Mouse (Mus musculus) MEL-GATA-1-ER (cell line): ENCODE results near the gene Olfr1212.

Experiments used
- DNase-seq: peaks from one replicate; pipeline ENCODE4 v3.0.0-alpha.2; 2012; ENCODE audit warnings: low read depth; ENCODE audit errors: extremely low read depth

Gene Olfr1212

DNA sequence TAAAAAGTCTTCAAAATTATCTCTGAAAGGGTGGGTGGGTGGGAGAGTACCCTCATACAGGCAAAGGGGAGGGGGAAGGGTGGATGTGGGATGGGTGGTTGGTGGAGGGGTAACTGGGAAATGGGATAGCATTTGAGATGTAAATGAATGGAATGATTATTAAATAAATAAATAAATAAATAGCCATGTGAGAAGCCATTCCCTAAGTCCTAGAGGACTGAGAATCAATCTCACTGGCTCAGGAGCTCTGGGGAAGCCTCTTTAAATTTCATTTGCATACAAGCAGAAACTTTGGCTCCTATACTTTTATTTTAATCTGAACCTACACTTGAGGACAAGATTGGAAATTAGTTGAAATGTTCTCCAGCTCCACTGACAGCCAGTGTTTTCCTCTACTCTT lies at the start of gene Olfr1212:
Gene Olfr1212, plus strand, starts transcription at position 301 of the 400 bp plus-strand sequence.
- no peak for DNase-seq

GRCm38 (mm10) chr2:88915057-88915456 lies 38.7 kb upstream of the Olfr1212 start, which contains the start of gene Olfr1209:
Gene Olfr1209, minus strand, starts transcription at chr2:88915157.
- no peak for DNase-seq

GRCm38 (mm10) chr2:88938011-88938410 lies 15.8 kb upstream of the Olfr1212 start, which contains the start of gene Olfr1211:
Gene Olfr1211, minus strand, starts transcription at chr2:88938111.
- no peak for DNase-seq

DNA sequence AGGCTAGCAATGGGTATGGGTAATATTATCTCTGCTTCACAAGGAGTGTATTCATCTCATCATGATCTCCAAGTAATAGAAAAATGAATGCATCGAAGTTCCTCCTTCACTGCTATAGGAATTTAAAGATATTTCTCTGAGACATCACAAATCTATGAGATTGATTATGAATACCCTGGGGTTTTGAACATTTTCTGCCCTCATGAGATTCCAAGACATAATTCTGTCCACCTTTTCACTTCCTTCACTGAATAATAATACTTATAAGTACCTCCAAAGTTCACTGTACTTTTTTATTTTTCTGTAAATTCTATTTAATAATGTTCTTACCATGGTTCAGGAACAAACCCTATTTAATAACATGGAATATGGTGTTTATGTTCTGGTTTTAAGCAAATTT lies 26.4 kb downstream of the Olfr1212 start, which contains the start of gene Gm13762:
Gene Gm13762, minus strand, starts transcription at position 101 of the 400 bp plus-strand sequence.
- no peak for DNase-seq

DNA sequence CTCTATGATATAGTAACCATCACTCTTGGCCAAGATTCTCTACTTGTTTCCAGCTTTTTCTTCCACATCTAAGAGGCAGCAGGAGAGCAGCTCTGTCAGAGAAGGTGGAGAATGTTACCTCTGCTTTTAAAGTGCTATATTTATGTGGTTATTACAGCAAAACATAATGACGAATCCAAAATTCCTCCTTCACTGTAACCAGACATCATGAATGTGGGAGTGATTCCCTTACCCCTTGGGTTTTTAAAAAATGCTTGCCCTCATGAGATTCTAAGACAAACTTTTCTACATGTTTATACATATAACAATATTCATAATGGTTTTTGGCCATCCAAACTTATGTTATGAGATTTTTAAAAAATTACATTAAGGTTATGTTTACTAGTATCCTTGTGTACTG lies 38.8 kb downstream of the Olfr1212 start, which contains the start of gene Olfr1214:
Gene Olfr1214, minus strand, starts transcription at position 101 of the 400 bp plus-strand sequence.
- no peak for DNase-seq

DNA sequence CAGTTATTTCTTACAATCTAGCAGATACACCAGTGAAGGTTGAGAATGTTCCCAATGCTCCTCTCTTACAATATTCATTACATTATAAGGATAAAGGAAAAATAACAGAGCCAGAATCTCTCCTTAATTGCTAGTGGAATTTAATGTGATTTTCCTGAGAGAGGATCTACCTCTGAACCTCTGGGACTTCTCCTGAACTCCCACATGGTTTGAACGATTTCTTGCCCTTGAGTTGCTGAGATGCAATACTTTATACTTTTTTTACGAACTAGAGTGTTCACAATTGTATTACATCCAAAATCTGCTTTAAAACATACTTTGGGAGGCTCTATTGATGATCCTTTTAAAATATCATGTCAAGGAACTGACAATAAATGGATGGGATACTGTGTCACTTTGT lies 53.1 kb downstream of the Olfr1212 start, which contains the start of gene Olfr1215:
Gene Olfr1215, minus strand, starts transcription at position 101 of the 400 bp plus-strand sequence.
- DNase-seq: no peak
